Mouse (Mus musculus): Measurements from ENCODE around the gene Spi1.

DNA sequence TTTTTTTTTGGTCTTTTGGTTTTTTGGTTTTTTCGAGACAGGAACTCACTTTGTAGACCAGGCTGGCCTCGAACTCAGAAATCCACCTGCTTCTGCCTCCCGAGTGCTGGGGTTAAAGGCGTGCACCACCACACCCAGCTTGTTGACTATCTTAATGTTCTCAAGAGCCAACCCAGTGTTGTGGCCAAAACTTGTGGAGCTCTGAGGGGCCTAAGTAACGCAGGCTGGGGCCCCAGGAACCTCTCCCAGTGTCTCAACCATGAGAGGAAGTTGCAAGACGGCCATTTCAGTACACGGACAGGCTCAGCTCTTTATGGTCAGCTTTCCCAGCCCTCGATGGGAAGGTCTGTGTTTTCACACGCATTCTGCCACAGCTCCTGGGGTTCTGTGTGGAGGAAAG is 6.8 kb downstream of the Spi1 start:
- TF ChIP-seq POLR2A (IDR thresholded peaks at IDR 0.05; ENCODE audit: borderline replicate concordance, insufficient read depth, low read length) (no peak), CTCF (IDR thresholded peaks at IDR 0.05; ENCODE audit: borderline replicate concordance, insufficient read depth, low read depth, low read length) (no peak)
